Mouse (Mus musculus) CH12.LX (cell line): Measurements from ENCODE around the gene Olfr1154. TPM values are rescaled to one million over a fixed set of nuclear protein-coding genes. Genes with fewer than 3 reads are reported as not detected.

Experiments used
- DNase-seq: peaks from one replicate; pipeline ENCODE4 v3.0.0-alpha.2; 2013; ENCODE audit errors: extremely low read depth
- H3K27ac ChIP-seq: 2 replicates; pipeline ENCODE4 v1.5.1; 2012; ENCODE audit warnings: low read depth, mild to moderate bottlenecking, control low read depth, moderate library complexity; ENCODE audit not compliant: insufficient read depth
- H3K27me3 ChIP-seq: replicated peaks from 2 replicates; pipeline ENCODE3; 2012; ENCODE audit warnings: inconsistent platforms
- H3K36me3 ChIP-seq, 2 experiments: replicated peaks in 1 of 2; 2 replicates each; pipeline versions ENCODE3 to v1.6.1; 2012; ENCODE audit warnings: inconsistent platforms in 1 of 2, low read length in 1 of 2, mild to moderate bottlenecking in 1 of 2, mixed read lengths in 1 of 2, moderate library complexity in 1 of 2; ENCODE audit not compliant: control insufficient read depth in 1 of 2, insufficient read depth in 1 of 2
- H3K4me1 ChIP-seq, 2 experiments: 2 replicates each; pipeline ENCODE4 v1.6.1; 2012; ENCODE audit warnings: inconsistent platforms in 1 of 2, moderate library complexity in 1 of 2; ENCODE audit not compliant: insufficient read depth in 2 of 2, control insufficient read depth in 1 of 2
- H3K4me2 ChIP-seq: 2 replicates; pipeline ENCODE4 v1.6.1; 2012; ENCODE audit warnings: low read depth, mild to moderate bottlenecking, control low read depth; ENCODE audit not compliant: poor library complexity, insufficient read depth, severe bottlenecking
- H3K4me3 ChIP-seq, 3 experiments: fragments of 150-350 bp in 1 of 3; sonication (generic) in 1 of 3; replicated peaks in 1 of 3; 2 replicates each; pipeline versions ENCODE3 to v1.5.1; 2011 to 2012; ENCODE audit warnings: low read depth in 2 of 3, low read length in 2 of 3, mild to moderate bottlenecking in 2 of 3, moderate library complexity in 2 of 3, control low read depth in 1 of 3, improper control_type of control experiment in 1 of 3, inconsistent platforms in 1 of 3, mixed read lengths in 1 of 3; ENCODE audit not compliant: poor library complexity in 1 of 3
- H3K79me2 ChIP-seq: replicated peaks from 2 replicates; pipeline ENCODE4 v1.6.1; 2012; ENCODE audit warnings: mild to moderate bottlenecking, moderate library complexity; ENCODE audit not compliant: control insufficient read depth, poor library complexity, insufficient read depth, severe bottlenecking; ENCODE audit errors: extremely low read depth
- H3K9ac ChIP-seq: 2 replicates; pipeline ENCODE4 v1.6.1; 2012; ENCODE audit warnings: low read depth, mild to moderate bottlenecking, control low read depth, moderate library complexity; ENCODE audit not compliant: insufficient read depth
- H3K9me3 ChIP-seq: replicated peaks from 2 replicates; pipeline ENCODE3; 2012; ENCODE audit warnings: low read length, inconsistent platforms, mixed read lengths
- CHD1 ChIP-seq: IDR thresholded peaks from 2 replicates; pipeline ENCODE4 v1.6.1; 2012; ENCODE audit warnings: low read depth, low read length, improper control_type of control experiment, inconsistent platforms
- CHD2 ChIP-seq: IDR thresholded peaks from 2 replicates; pipeline ENCODE4 v1.6.1; 2011; ENCODE audit warnings: low read length, improper control_type of control experiment
- ELF1 ChIP-seq: IDR thresholded peaks from 2 replicates; pipeline ENCODE4 v1.6.1; 2014; ENCODE audit warnings: low read depth, mild to moderate bottlenecking, inconsistent platforms, low read length, improper control_type of control experiment
- EP300 ChIP-seq: IDR thresholded peaks from 2 replicates; pipeline ENCODE4 v1.6.1; 2011; ENCODE audit warnings: low read length, improper control_type of control experiment
- GABPA ChIP-seq: IDR thresholded peaks from 2 replicates; pipeline ENCODE4 v1.6.1; 2012; ENCODE audit warnings: low read depth, low read length, improper control_type of control experiment, inconsistent platforms; ENCODE audit not compliant: insufficient replicate concordance
- HCFC1 ChIP-seq: IDR thresholded peaks from 2 replicates; pipeline ENCODE4 v1.6.1; 2012; ENCODE audit warnings: low read depth, mild to moderate bottlenecking, inconsistent platforms, low read length, improper control_type of control experiment
- IRF4 ChIP-seq: IDR thresholded peaks from 2 replicates; pipeline ENCODE4 v1.6.1; 2014; ENCODE audit warnings: low read depth, mild to moderate bottlenecking, inconsistent platforms, low read length, improper control_type of control experiment
- MEF2A ChIP-seq: IDR thresholded peaks from 2 replicates; pipeline ENCODE4 v1.6.1; 2014; ENCODE audit warnings: low read depth, mild to moderate bottlenecking, inconsistent platforms, low read length, improper control_type of control experiment, borderline replicate concordance
- NELFE ChIP-seq: IDR thresholded peaks from 2 replicates; pipeline ENCODE4 v1.6.1; 2011; ENCODE audit warnings: low read depth, low read length, improper control_type of control experiment
- PAX5 ChIP-seq: IDR thresholded peaks from 2 replicates; pipeline ENCODE4 v1.6.1; 2012; ENCODE audit warnings: low read length, inconsistent platforms, mixed read lengths
- RAD21 ChIP-seq: IDR thresholded peaks from 2 replicates; pipeline ENCODE4 v1.6.1; 2011; ENCODE audit warnings: low read depth, mild to moderate bottlenecking, low read length, improper control_type of control experiment, moderate library complexity
- SIN3A ChIP-seq: IDR thresholded peaks from 2 replicates; pipeline ENCODE4 v1.6.1; 2012; ENCODE audit warnings: low read length, improper control_type of control experiment, inconsistent platforms
- TCF12 ChIP-seq: IDR thresholded peaks from 2 replicates; pipeline ENCODE4 v1.6.1; 2014; ENCODE audit warnings: low read depth, mild to moderate bottlenecking, inconsistent platforms, low read length, improper control_type of control experiment
- USF1 ChIP-seq: IDR thresholded peaks from 2 replicates; pipeline ENCODE4 v1.6.1; 2014; ENCODE audit warnings: low read depth, mild to moderate bottlenecking, inconsistent platforms, low read length, improper control_type of control experiment
- ZC3H11A ChIP-seq: IDR thresholded peaks from 2 replicates; pipeline ENCODE4 v1.6.1; 2012; ENCODE audit warnings: low read depth, mild to moderate bottlenecking, inconsistent platforms, low read length, improper control_type of control experiment
- ZNF384 ChIP-seq: IDR thresholded peaks from 2 replicates; pipeline ENCODE4 v1.6.1; 2012; ENCODE audit warnings: low read depth, low read length, improper control_type of control experiment, inconsistent platforms
- dilution Hi-C: fragments of 300-500 bp; cut with MboI; formaldehyde crosslinking; loops from 2 replicates; pipeline ENCODE4 v1.14.3; 2020; ENCODE audit warnings: low sequenced_read_pairs; ENCODE audit not compliant: extremely low pct_unique_long_range_greater_than_20kb, extremely low pct_ligation_motif_present
- in situ Hi-C: fragments of 300-500 bp; cut with MboI; formaldehyde crosslinking; loops from 3 replicates; pipeline ENCODE4 v1.14.3; 2019; ENCODE audit warnings: low sequenced_read_pairs, low pct_ligation_motif_present, low pct_unique_long_range_greater_than_20kb, mixed read lengths
- polyA plus RNA-seq: library from polyadenylated mRNA; unstranded; fragments of >175 nt; gene quantifications from 2 replicates; pipeline ENCODE4 v1.2.1, GENCODE M21; 2012; ENCODE audit warnings: low read depth; ENCODE audit not compliant: insufficient read length
- total RNA-seq, 2 experiments: library from RNA; depleted of rRNA; stranded (reverse); fragments of 300-350 nt in 1 of 2; fragments of >200 nt in 1 of 2; gene quantifications; 2 replicates each; pipeline ENCODE4 v1.2.3; 2012 to 2014

Olfr1154 gene
- total and polyA plus RNA-seq, 3 experiments = not detected

DNA sequence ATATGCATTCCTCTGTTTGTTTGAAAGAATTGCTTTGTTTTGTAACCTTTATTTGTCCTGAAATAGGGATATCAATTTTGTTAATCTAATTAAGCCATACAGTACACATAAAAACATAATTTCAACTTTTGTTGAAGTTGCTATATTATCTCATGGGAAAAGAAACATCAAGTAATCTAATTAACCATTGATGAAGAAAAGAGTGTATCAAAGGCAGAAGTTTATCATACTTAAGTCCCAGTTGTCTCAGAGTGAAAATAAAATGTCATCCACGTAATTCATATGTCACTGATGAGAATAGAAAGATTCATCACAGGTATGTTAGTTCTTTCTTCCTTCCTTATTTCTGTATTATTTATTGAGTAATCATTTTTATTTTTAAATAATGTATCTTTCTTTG lies 10.3 kb downstream of the Olfr1154 start, which contains the start of gene Olfr1153:
TSS of gene Olfr1153 (plus strand) at position 301 of the 400 bp plus-strand sequence.
- H3K27ac ChIP-seq = no peak within 1 kb of the TSS
- in situ Hi-C loops (no loop called here), dilution Hi-C loops (no loop called here)
- no peaks in the 10 kb centered on the region for H3K79me2 ChIP-seq
- no peak within 1 kb of the TSS for H3K9ac ChIP-seq
- no peak for DNase-seq
- TF ChIP-seq TCF12 (no peak), PAX5 (no peak), SIN3A (no peak)
- H3K4me2 ChIP-seq = no peak within 1 kb of the TSS
- H3K4me1 ChIP-seq = no peaks in the 10 kb centered on the region
- no peaks in the 10 kb centered on the region for H3K27me3 ChIP-seq
- H3K36me3 ChIP-seq = no peaks in the 10 kb centered on the region
- no peak within 1 kb of the TSS for H3K4me3 ChIP-seq
- peaks cover 13% of the 10 kb centered on the region for H3K9me3 ChIP-seq

DNA sequence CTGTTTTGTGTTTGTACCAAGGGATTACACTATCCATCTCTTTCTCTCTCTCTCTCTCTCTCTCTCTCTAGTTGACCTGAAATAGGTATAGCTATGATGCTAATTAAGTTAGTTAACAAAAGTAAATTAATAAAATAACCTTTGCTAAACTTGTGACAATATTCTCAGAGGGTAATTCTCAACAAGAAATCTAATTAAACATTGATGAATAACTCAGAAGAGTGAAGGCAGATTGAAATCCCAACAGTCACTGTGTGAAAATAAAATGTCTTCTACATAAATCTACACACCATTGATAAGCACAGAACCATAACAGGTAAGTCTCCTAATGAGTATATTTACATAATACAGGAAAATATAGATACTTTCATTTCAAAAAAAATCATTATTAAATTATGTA lies 38.8 kb downstream of the Olfr1154 start, which contains the start of gene Olfr1152:
TSS of gene Olfr1152 (plus strand) at position 301 of the 400 bp plus-strand sequence.
- Histone ChIP-seq H3K27ac (no peak within 1 kb of the TSS), H3K27me3 (no peaks in the 10 kb centered on the region), H3K4me3 (no peak within 1 kb of the TSS), H3K9ac (no peak within 1 kb of the TSS), H3K4me1 (no peaks in the 10 kb centered on the region), H3K79me2 (no peaks in the 10 kb centered on the region), H3K9me3 (peaks cover 15% of the 10 kb centered on the region)
- no peak for DNase-seq
- dilution Hi-C loops = no loop called here
- TF ChIP-seq ELF1 (no peak), EP300 (no peak), CHD1 (no peak), HCFC1 (no peak), ZNF384 (no peak), GABPA (no peak), CHD2 (no peak), ZC3H11A (no peak), IRF4 (no peak), RAD21 (no peak), SIN3A (no peak), TCF12 (no peak), NELFE (no peak), MEF2A (no peak), USF1 (no peak)
- TF ChIP-seq, all 38 proteins: peak for 0
- in situ Hi-C loops = no loop called here
- H3K4me2 ChIP-seq = no peak within 1 kb of the TSS
- H3K36me3 ChIP-seq = no peaks in the 10 kb centered on the region
